Mouse (Mus musculus): ENCODE data around the gene Gsta4.
"Not testable (repeated sequence)": the region's sequence is repeated elsewhere in the genome, so short reads cannot be mapped to it uniquely, and the experiment has no call there.

Gene Gsta4

GRCm38 (mm10) chr9:78179071-78179470 is 3.5 kb upstream of the Gsta4 start:
- DNase-seq, result no peak

DNA sequence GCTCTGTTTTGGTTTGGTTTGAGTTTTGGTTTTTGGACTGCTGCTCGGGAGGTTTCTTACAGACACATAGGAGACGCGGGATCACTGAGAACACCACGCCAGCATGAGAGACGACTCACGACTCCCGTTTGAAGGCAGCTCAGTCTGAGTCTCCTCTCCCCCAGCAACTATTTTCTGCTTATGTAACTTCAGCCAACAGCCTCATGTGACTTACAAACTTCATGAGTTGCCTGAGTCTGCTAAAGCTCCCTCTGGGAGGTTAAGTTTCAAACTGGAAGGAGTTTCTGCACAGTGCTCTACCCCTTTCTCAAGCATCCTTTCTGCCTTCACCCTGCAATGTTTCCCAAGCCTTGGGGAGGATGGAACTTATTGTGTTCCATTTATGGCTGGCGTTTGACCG is 3.1 kb downstream of the Gsta4 start:
- DNase-seq, result no peak

- no peak for DNase-seq
These were observed 6.3 kb downstream of the Gsta4 start for GRCm38 (mm10) chr9:78188910-78189309.

DNA sequence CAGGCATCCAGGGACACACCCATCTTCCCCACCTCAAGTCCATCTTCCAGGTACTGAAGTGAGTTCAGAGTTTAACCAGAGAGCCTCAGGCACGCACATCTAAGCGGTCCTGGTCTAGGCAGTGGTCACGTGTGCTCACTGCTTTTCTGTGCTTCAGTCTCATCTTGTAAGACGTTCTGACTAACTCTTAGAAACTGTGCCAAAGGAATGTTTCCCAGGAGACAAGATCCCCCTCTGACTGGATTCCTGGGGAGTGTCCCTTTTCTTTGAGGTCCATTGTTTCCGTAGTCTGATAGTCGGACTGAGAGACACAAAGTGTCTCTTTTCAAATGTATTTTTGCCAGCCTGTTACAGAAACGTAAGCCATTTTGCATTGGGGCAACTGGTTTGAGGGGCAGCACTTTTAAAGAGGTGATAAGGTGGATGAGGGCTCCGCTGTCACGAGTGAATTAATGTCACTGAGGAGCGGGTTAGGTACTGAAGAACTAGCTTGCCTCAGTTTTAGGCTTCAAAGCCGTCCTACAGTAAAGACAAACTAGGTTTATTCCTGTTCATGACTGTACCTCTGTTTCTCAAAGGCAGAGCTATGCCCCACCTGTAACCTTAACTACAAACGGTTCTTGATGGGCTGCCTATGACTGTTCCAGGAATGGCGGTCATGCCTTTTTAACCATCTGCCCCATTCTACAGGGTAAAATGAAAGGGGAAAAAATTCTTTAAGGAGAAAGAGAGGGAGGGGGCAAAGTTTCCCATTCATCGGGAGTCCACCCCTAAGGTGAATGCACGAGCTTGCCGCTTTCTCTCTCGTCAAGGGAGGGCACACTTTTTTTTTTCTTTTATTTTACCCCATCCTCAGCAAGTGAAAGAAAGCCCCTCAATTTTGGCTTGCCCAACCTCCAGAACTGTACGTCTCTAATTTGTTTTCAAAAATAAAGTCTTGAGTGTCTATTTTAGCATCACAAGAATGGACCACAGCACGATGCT is 8.4 kb downstream of the Gsta4 start:
- no peak for DNase-seq

GRCm38 (mm10) chr9:78191736-78192135 is 9.2 kb downstream of the Gsta4 start:
- DNase-seq, result peak; percentile 65

DNA sequence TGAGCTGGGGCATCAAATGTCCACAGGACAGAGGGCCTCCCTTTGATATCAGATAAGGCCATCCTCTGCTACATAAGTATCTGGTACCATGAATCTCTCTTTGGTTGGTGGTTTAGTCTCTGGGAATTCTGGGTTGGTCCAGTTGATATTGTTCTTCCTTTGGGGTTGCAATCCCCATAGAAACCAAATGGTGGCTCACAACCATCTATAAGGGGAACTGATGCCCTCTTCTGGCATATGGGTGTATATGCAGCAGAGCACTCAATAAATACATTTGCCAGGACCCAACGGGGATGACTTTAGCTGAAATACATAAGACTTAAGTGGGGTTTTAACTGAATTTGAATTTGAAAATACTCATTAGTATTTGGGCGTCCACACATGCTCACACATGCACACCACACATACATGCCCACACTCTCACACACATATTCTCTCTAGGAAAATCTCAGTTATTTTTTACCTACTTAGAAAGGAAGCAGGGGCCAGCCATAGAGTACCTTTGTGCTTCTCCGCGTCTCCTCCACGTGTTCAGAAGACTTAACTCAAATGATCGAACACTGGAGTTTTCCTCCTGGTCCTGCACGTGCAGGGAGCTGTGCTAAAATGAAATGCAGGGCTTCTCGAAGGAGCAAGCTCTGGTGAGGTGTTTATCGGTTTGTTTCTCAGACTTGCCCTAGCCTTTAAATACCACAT is 11.5 kb downstream of the Gsta4 start:
- DNase-seq, result peak; percentile 73

- DNase-seq, result no peak
These were observed 12.5 kb downstream of the Gsta4 start for GRCm38 (mm10) chr9:78195034-78195433.

DNA sequence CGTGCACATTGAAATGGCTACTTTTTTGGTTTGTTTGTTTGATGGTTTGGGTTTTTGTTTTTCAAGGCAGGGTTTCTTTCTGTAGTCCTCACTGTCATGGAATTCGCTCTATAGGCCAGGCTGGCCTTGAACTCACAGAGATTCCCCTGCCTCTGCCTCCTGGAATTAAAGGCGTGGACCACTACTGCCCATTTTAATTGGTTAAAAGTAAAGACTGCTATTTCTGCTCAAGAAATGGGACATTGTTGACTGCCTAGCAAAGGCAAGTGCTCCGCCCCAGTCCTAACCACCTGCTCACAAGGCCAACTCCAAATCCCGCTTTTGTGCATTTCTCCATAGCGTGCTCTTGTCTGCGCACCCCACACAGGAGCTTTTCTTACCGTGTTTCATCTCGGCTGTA is 15.2 kb downstream of the Gsta4 start:
- no peak for DNase-seq

GRCm38 (mm10) chr9:78204194-78204593 is 21.6 kb downstream of the Gsta4 start:
- DNase-seq, result no peak

GRCm38 (mm10) chr9:78208956-78209355 is 26.4 kb downstream of the Gsta4 start:
- DNase-seq, result no peak

GRCm38 (mm10) chr9:78210079-78210478 is 27.5 kb downstream of the Gsta4 start:
- no peak for DNase-seq

DNA sequence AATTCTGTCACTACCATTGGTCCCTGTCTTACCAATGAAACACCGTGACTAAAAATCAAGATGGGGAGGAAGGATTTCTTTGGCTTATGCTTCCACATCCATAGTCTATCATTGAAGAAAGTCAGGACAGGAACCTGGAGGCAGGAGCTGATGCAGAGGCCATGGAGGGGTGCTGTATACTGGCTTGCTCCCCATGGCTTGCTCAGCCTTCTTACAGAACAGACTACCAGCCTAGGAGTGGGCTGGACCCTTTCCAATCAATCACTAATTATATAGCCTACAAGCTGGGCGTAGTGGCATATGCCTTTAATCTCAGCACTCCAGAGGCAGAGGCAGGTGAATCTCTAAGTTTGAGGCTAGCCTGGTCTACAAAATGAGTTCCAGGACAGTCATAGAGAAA is 28.2 kb downstream of the Gsta4 start:
- DNase-seq, result no peak

- DNase-seq, result no peak
These were observed 28.9 kb downstream of the Gsta4 start for GRCm38 (mm10) chr9:78211521-78211920.

GRCm38 (mm10) chr9:78212341-78213049 is 29.9 kb downstream of the Gsta4 start:
- peak; percentile 61 for DNase-seq

- DNase-seq, result no peak
These were observed 34.5 kb downstream of the Gsta4 start for GRCm38 (mm10) chr9:78217074-78217473.

- DNase-seq, result no peak
These were observed 40.0 kb downstream of the Gsta4 start for GRCm38 (mm10) chr9:78222616-78223015.

- DNase-seq, result no peak
These were observed 40.8 kb downstream of the Gsta4 start for GRCm38 (mm10) chr9:78223221-78223902.

- DNase-seq, result no peak
These were observed 41.8 kb downstream of the Gsta4 start for GRCm38 (mm10) chr9:78224418-78224817.

GRCm38 (mm10) chr9:78225304-78225703 is 42.7 kb downstream of the Gsta4 start:
- no peak for DNase-seq

DNA sequence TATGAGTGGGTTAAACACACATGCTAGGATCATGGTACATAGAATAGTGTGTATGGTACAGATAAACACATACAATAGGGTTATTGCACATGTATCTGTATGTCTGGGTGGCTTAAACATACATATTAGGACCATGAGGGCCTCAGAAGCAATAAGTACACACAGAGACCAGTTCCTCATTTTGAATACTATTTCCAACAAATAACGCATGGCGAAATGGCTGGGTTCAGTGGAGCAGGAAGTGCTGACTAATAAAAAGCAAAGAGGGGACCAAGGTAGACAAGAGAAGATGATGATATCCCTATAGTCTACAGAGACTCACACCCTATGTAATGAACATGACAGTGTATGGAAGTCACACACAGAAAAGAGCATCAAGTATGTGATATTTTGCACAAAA is 45.5 kb downstream of the Gsta4 start:
- no peak for DNase-seq

DNA sequence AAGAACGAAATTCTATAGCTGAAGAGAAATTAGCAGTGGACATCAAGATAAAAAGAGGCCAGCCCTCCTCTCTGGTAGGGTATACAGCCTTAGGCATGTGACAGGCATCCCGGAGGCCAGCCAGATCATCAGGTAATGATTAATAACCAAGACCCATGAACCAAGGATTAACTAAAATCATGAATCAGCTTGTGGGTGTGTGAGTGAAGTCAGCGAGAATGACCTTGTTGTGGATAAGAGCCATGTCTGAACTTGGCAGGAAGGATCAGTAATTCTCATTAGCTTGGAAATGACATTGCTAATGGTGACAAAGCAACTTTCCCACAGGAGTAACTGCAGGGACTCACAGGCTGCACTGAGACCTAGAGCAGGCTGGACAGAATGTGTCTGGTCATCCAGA is 47.1 kb downstream of the Gsta4 start:
- not testable (repeated sequence) for DNase-seq

- DNase-seq, result not testable (repeated sequence)
These were observed 47.9 kb downstream of the Gsta4 start, which contains the start of gene Gsta1 for GRCm38 (mm10) chr9:78230461-78230860. Gene Gsta1, plus strand, starts transcription at chr9:78230656.

All from lung, postnatal 14 days (tissue).